Mouse (Mus musculus) adrenal gland, postnatal 14 days (tissue): Measurements from ENCODE around the gene Tas2r109. TPM values are rescaled to one million over a fixed set of nuclear protein-coding genes. Genes with fewer than 3 reads are reported as not detected.
"Not testable (repeated sequence)": the region's sequence is repeated elsewhere in the genome, so short reads cannot be mapped to it uniquely, and the experiment has no call there.

Experiments
- DNase-seq: peaks from one replicate; pipeline ENCODE4 v3.0.0; 2021; ENCODE audit warnings: mixed read lengths
- long read RNA-seq, 2 experiments: library from polyadenylated mRNA; stranded (forward); transcript quantifications; one replicate each; pipeline ENCODE4 v2.0.0; 2021
- total RNA-seq: library from RNA; stranded (reverse); gene quantifications from 2 replicates; pipeline ENCODE4 v1.2.3, GENCODE M21; 2021

Gene Tas2r109
- not detected in 2 replicates for total RNA-seq
- long read RNA-seq, experiment 1: 0 reads
- long read RNA-seq, experiment 2: 0 reads

DNA sequence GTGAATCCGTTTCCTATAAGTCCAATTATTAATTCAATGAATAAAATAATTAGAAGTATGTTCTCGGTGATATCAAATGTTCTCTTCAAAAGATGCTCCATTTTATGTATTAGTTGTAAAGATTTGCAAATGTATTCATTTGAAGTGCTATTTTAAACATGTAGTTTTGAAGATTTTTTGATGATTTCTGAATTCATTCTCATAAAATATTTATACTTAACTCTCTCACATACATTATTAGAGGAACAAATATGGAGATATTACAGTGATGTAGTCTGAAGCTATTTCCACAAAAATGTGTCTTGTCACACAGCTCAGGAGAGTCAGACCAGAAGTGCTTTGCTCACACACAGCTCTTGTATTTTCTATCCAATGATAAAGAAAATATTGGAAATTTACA lies at the start of gene Tas2r109:
Gene Tas2r109, minus strand, starts transcription at position 101 of the 400 bp plus-strand sequence.
- DNase-seq: no peak

DNA sequence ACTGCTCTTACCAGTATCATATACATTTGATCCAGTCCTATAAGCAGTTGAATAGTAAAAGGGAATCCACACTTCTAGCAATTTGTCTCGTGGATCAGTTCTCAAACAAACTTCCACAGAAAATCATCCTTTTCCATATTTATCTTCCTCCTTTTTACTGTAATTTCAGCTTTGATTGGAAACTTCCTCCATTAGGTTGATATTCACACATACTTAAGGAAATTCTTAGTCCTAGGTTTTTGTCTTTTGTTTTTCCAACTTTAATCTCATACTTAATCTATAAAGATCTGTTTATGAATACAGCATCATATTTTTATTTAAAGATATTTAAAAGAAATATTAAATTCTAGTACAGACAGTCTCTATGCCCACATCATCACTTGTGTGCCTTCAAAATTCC lies 22.9 kb downstream of the Tas2r109 start, which contains the start of gene Tas2r131:
Gene Tas2r131, minus strand, starts transcription at position 101 of the 400 bp plus-strand sequence.
- DNase-seq: no peak

DNA sequence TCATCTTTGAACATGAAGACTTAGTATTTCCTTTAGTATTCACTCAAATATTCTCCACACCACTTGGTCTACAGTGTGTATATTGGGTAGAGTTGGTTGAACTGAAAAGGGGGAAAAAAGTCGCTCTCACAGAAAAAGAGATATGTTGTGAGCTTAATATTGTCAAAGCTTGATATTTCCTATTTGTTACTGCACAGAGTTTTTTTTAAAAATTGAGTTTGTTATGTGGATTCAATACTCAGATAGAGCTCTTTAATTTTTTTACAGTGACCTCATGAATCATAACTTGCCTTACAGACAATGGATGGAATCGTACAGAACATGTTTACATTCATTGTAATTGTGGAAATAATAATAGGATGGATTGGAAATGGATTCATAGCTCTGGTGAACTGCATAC lies 30.0 kb downstream of the Tas2r109 start, which contains the start of gene Tas2r129:
Gene Tas2r129, plus strand, starts transcription at position 301 of the 400 bp plus-strand sequence.
- no peak for DNase-seq

DNA sequence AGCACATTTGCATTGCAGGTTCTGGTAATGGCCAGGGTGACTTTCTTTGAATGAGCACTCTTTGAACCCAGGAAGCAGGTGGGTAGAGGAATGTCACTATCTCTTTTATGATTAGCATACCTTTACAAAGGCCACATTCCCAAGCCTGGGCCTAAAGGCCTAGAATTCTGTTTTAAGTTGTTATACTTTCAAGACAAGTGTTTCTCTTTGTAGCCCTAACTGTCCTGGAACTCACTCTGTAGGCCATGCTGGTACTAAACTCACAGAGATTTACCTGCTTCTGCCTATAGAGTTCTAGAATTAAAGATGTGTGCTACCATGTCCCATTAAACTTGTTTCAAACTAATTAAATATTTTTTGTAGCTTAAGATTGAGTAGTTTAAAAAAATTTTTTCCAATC lies 39.4 kb downstream of the Tas2r109 start:
- not testable (repeated sequence) for DNase-seq

Other genes with a start within 250 kb of the Tas2r109 start
- gene Tas2r115, start 242.9 kb downstream of the Tas2r109 start, total RNA-seq: not detected in 2 replicates
- not detected in 2 replicates for gene Tas2r124, start 226.2 kb downstream of the Tas2r109 start, total RNA-seq
- gene Tas2r102, start 218.8 kb downstream of the Tas2r109 start, total RNA-seq: not detected in 2 replicates
- not detected in 2 replicates for gene Tas2r136, start 202.8 kb downstream of the Tas2r109 start, total RNA-seq
- gene Tas2r117, start 178.1 kb downstream of the Tas2r109 start, total RNA-seq: not detected in 2 replicates
- gene Tas2r123, start 133.8 kb downstream of the Tas2r109 start, total RNA-seq: not detected in 2 replicates
- gene Tas2r116, start 125.5 kb downstream of the Tas2r109 start, total RNA-seq: not detected in 2 replicates
- not detected in 2 replicates for gene Tas2r110, start 113.0 kb downstream of the Tas2r109 start, total RNA-seq
- not detected in 2 replicates for gene Tas2r113, start 88.0 kb downstream of the Tas2r109 start, total RNA-seq
- gene Tas2r125, start 71.3 kb downstream of the Tas2r109 start, total RNA-seq: not detected in 2 replicates
- not detected in 2 replicates for gene Tas2r129, start 29.9 kb downstream of the Tas2r109 start, total RNA-seq
- not detected in 2 replicates for gene Tas2r131, start 23.0 kb downstream of the Tas2r109 start, total RNA-seq
- gene Tas2r103, start 56.1 kb upstream of the Tas2r109 start, total RNA-seq: not detected in 2 replicates
- gene Tas2r140, start 74.9 kb upstream of the Tas2r109 start, total RNA-seq: not detected in 2 replicates
- 85.7 and 95.0 TPM in 2 replicates for gene Smim10l1, start 123.9 kb upstream of the Tas2r109 start, total RNA-seq